ENCODE assay signal across 14 mouse cellular contexts in the genomic region with DNA sequence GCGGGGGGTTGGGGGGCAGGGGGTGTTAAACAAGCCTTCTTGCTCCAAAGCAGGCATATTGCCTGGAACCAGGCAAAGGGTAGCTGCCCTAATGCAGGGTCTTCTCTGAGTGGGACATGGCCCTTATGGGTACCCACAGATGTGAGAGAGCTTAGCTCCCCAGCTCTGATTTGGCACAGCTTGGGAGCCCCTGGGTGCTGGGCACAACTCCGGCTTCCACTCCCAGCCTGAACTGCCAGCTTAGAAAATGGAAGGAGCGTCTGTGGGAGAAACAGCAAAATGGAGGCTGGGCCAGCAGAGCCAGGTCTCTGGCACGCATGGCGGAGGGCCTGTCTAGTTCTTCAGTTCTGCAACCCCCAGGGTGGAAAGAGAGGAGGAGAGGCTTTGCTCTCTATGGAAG. TPM values are rescaled to one million over a fixed set of nuclear protein-coding genes. Genes with fewer than 3 reads are reported as not detected.
DNase-seq lines count a peak whose midpoint lies in the region; ATAC-seq lines count a peak whose summit lies in the region.
"Had no signal": no experiment of that assay in that cellular context is flagged by ENCODE, and none has a peak within 500 bp of the region (broad histone marks: within the 10 kb centered on the region; RNA-seq: fewer than 3 reads in every experiment).

No protein-coding gene starts in this region.

- 89% methylated on average over 5 of the region's 5 CpGs for WGBS in neural tube, embryonic 11.5 days
- 63% methylated on average over 4 of the region's 5 CpGs for WGBS in hindbrain, embryonic 13.5 days
- WGBS in neural tube, embryonic 14.5 days: 64% methylated on average over 5 of the region's 5 CpGs

- H3K4me2 ChIP-seq in neural tube, embryonic 11.5 days (ENCODE audit: low read depth): peak overlapping the region; percentile 2; the same call in 1 of the 2 replicates
- peak overlapping the region; percentile 59 for H3K4me2 ChIP-seq in hindbrain, embryonic 13.5 days
- peak overlapping the region; percentile 54 for H3K4me2 ChIP-seq in neural tube, embryonic 14.5 days (ENCODE audit: low read depth, low read length)
- H3K4me2 ChIP-seq: embryonic facial prominence, embryonic 13.5 days had no signal

- H3K27ac ChIP-seq in neural tube, embryonic 11.5 days (ENCODE audit: low read depth, low read length): no peak overlapping the region
- peak overlapping the region; percentile 91 for H3K27ac ChIP-seq in hindbrain, embryonic 13.5 days
- peak overlapping the region; percentile 60 for H3K27ac ChIP-seq in neural tube, embryonic 14.5 days (ENCODE audit: low read depth, low read length)
- H3K27ac ChIP-seq: embryonic facial prominence, embryonic 13.5 days had no signal

- ATAC-seq in neural tube, embryonic 11.5 days (ENCODE audit: insufficient read depth, low FRiP score, low TSS enrichment): no peak
- no peak for ATAC-seq in hindbrain, embryonic 13.5 days (ENCODE audit: low FRiP score)
- no peak for ATAC-seq in neural tube, embryonic 14.5 days (ENCODE audit: low read depth)
- ATAC-seq: intestine, embryonic 16.5 days had no signal

- H3K9me3 ChIP-seq in neural tube, embryonic 11.5 days (ENCODE audit: control insufficient read depth, low read length): no peaks in the 10 kb centered on the region
- no peaks in the 10 kb centered on the region for H3K9me3 ChIP-seq in hindbrain, embryonic 13.5 days
- no peaks in the 10 kb centered on the region for H3K9me3 ChIP-seq in neural tube, embryonic 14.5 days (ENCODE audit: control insufficient read depth, low read length)
- H3K9me3 ChIP-seq: embryonic facial prominence, embryonic 13.5 days had no signal

- H3K9ac ChIP-seq in neural tube, embryonic 11.5 days (ENCODE audit: low read length): no peak overlapping the region
- H3K9ac ChIP-seq in hindbrain, embryonic 13.5 days: peak overlapping the region; percentile 89
- peak overlapping the region; percentile 74 for H3K9ac ChIP-seq in neural tube, embryonic 14.5 days (replicated peaks; ENCODE audit: low read depth, low read length)
- H3K9ac ChIP-seq: embryonic facial prominence, embryonic 13.5 days had no signal

- H3K4me3 ChIP-seq in neural tube, embryonic 11.5 days (ENCODE audit: low read depth, low read length): no peak overlapping the region
- H3K4me3 ChIP-seq in hindbrain, embryonic 13.5 days: peak overlapping the region; percentile 67
- H3K4me3 ChIP-seq in neural tube, embryonic 14.5 days (ENCODE audit: low read depth, low read length): peak overlapping the region; percentile 59
- H3K4me3 ChIP-seq: embryonic facial prominence, embryonic 13.5 days had no signal

- DNase-seq in cerebellum, postnatal 10 days: peak; percentile 56 to 67
- no peak for DNase-seq in cerebellum, postnatal 4 days (ENCODE audit: low spot score in 2 of 2)
- no peak for DNase-seq in neural tube, embryonic 11.5 days (ENCODE audit: low spot score)
- no peak for DNase-seq in neural tube, embryonic 10.5 days (ENCODE audit: extremely low spot score, low spot score)
- no peak for DNase-seq in kidney, postnatal 25 days
- no peak for DNase-seq in kidney, adult 18-20 months
- DNase-seq: adrenal gland, postnatal 14 days; gastrocnemius, postnatal 36 days; kidney, postnatal 36 days had no signal

- H3K36me3 ChIP-seq in neural tube, embryonic 11.5 days (ENCODE audit: control insufficient read depth, insufficient read depth, low read length): no peaks in the 10 kb centered on the region
- no peaks in the 10 kb centered on the region; the same call in 1 of the 2 replicates for H3K36me3 ChIP-seq in hindbrain, embryonic 13.5 days
- no peaks in the 10 kb centered on the region for H3K36me3 ChIP-seq in neural tube, embryonic 14.5 days (ENCODE audit: control insufficient read depth, insufficient read depth, low read length)
- H3K36me3 ChIP-seq: embryonic facial prominence, embryonic 13.5 days had no signal

- no peaks in the 10 kb centered on the region for H3K27me3 ChIP-seq in neural tube, embryonic 11.5 days (ENCODE audit: control insufficient read depth, insufficient read depth, low read length)
- H3K27me3 ChIP-seq in hindbrain, embryonic 13.5 days: no peaks in the 10 kb centered on the region
- H3K27me3 ChIP-seq in neural tube, embryonic 14.5 days (ENCODE audit: control insufficient read depth, insufficient read depth, low read length): no peaks in the 10 kb centered on the region

- no peaks in the 10 kb centered on the region for H3K4me1 ChIP-seq in neural tube, embryonic 11.5 days (ENCODE audit: control insufficient read depth, insufficient read depth, low read length)
- H3K4me1 ChIP-seq in hindbrain, embryonic 13.5 days (replicated peaks): peaks cover 14% of the 10 kb centered on the region
- no peaks in the 10 kb centered on the region for H3K4me1 ChIP-seq in neural tube, embryonic 14.5 days (ENCODE audit: control insufficient read depth, insufficient read depth, low read length)

RNA-seq across cellular contexts. Expression of a gene that starts 1.8 kb away (rescaled TPM):
- polyA plus RNA-seq in neural tube, embryonic 11.5 days (2014; fragmentation: Nextera tagmentation; extraction: Ambion mirVana): 4.8 and 5.1 TPM in 2 replicates
- polyA plus RNA-seq in hindbrain, embryonic 13.5 days (2015; fragmentation: Nextera tagmentation; extraction: Ambion mirVana): 8.6 and 9.6 TPM in 2 replicates
- 11.9 and 12.9 TPM in 2 replicates for polyA plus RNA-seq in neural tube, embryonic 14.5 days (2014; fragmentation: Nextera tagmentation; extraction: Ambion mirVana)

RNA-seq across cellular contexts. Expression of a gene that starts 39.6 kb away (rescaled TPM):
- 7.0 and 8.0 TPM in 2 replicates for polyA plus RNA-seq in neural tube, embryonic 11.5 days (2014; fragmentation: Nextera tagmentation; extraction: Ambion mirVana)
- polyA plus RNA-seq in hindbrain, embryonic 13.5 days (2015; fragmentation: Nextera tagmentation; extraction: Ambion mirVana): 31.3 and 32.8 TPM in 2 replicates
- polyA plus RNA-seq in neural tube, embryonic 14.5 days (2014; fragmentation: Nextera tagmentation; extraction: Ambion mirVana): 40.8 and 43.5 TPM in 2 replicates
- polyA plus RNA-seq: liver, adult 2 months had no signal

Comparison
In these comparisons a context has a peak if more than half of its experiments do, and no peak if none do; other contexts are left out.
1. DNase-seq: peak in cerebellum, postnatal 10 days (2 of 2); none in cerebellum, postnatal 4 days (0 of 2), neural tube, embryonic 11.5 days (single experiment), neural tube, embryonic 10.5 days (single experiment), kidney, postnatal 25 days (0 of 2) and kidney, adult 18-20 months (single experiment).
2. H3K4me2 ChIP-seq: peak in every context shown above with its lines; median percentile 59 in hindbrain, embryonic 13.5 days; 54 in neural tube, embryonic 14.5 days; 2 in neural tube, embryonic 11.5 days.